Mouse (Mus musculus) adrenal gland, postnatal 4 days (tissue): ENCODE data around the gene Slc38a2. TPM values are rescaled to one million over a fixed set of nuclear protein-coding genes. Genes with fewer than 3 reads are reported as not detected.

ENCODE experiments used
- DNase-seq, 2 experiments: peaks; one replicate each; pipeline ENCODE4 v3.0.0; 2021 to 2022; ENCODE audit warnings: low spot score in 2 of 2, mixed read lengths in 2 of 2
- total RNA-seq, 2 experiments: library from RNA; stranded (reverse); gene quantifications; 2 replicates each; pipeline ENCODE4 v1.2.3; 2021

The Slc38a2 gene
- total RNA-seq, 2 experiments from 2014 or later, result 121 to 123 TPM

- DNase-seq, result no peak
These were observed 25.4 kb downstream of the Slc38a2 start for GRCm38 (mm10) chr15:96674089-96674488.

GRCm38 (mm10) chr15:96669721-96670120, 29.8 kb downstream of the Slc38a2 start:
- no peak for DNase-seq

DNA sequence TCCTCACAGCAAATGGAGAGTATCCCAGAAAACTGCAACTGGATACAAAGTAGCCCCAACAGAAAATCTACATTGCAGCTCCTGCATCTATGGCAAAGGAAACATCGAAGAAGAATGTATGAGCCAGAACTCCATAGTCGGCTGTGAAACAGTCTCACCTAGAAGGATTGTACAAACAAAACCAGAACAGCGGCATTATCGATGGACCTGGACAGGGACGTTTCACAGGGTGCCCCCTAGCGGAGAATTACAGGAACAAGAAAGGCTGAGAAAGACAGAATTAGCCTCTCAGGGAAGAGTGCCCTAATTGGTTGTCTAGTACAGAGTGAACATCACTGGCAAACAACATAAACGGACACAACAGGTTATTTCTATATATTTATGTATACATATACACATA, 32.9 kb downstream of the Slc38a2 start:
- peak in 1 of 2 experiments; percentile 47 for DNase-seq

DNA sequence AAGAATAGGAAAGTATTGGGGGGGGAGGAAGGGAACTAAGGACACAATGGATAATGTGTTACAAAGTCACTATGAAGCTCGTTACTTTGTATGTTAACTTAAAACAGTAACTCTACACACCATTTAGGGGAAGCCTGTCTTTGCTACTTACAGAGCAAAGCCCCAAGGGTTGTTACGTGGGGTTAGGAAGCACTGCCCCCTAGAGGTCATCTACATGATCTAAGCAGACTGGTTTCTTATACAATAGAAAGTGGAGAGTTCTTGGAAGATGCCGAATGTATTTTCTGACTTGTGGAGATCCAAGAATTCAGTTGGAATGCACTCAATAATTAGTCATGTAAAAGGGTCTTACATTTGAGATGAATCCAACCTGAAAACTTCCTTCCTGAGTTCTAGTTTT, 33.6 kb downstream of the Slc38a2 start:
- peak in 1 of 2 experiments; percentile 32 for DNase-seq

- no peak for DNase-seq
These were observed 38.9 kb downstream of the Slc38a2 start for GRCm38 (mm10) chr15:96660590-96661141.

- DNase-seq, result no peak
These were observed 41.3 kb downstream of the Slc38a2 start for GRCm38 (mm10) chr15:96658275-96658602.

- no peak for DNase-seq
These were observed 41.8 kb downstream of the Slc38a2 start for GRCm38 (mm10) chr15:96657576-96658274.

DNA sequence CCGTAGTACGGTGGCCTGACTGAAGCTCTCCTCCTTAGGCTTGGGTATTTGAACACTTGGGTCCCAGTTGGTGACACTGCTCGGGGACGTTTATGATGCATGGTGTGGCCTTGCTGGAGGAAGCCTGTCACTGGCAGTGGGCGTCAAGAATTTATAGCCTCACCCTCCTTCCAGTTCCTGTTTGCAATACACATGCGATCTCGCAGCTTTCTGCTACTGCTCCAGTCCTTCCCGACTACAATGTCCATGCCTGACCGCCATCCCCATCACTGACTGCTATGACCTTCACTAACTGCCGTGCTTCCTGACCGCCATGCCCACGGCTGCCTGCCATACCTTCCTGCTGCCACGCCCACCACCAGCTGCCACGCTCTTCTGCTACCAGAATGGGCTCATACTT, 44.0 kb downstream of the Slc38a2 start:
- no peak for DNase-seq

GRCm38 (mm10) chr15:96654714-96655113, 44.8 kb downstream of the Slc38a2 start:
- no peak for DNase-seq

DNA sequence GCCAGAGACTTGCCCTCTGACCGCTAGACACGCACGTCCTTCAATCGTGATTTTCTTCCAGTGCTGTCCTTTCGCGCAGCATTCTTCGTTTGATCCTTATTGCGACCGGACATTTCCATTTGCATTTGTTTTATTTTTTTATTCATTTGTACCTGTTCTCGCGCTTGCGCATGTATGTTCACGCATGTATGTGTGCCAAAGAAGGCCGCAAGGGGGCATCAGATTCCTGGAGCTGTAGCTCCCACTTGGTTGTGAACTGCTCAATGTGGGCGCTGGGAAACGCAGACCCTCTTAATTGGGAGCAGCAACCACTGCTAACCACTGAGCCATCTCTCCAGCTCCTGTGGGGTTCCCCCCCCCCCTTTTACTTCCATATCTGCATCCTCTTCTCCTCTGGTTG, 46.5 kb downstream of the Slc38a2 start:
- DNase-seq, result no peak

GRCm38 (mm10) chr15:96652531-96652930, 47.0 kb downstream of the Slc38a2 start:
- DNase-seq, result no peak

- no peak for DNase-seq
These were observed 52.2 kb downstream of the Slc38a2 start for GRCm38 (mm10) chr15:96647376-96647775.

- peak in 1 of 2 experiments; percentile 30 for DNase-seq
These were observed 56.8 kb downstream of the Slc38a2 start, which contains the start of gene Slc38a1 for GRCm38 (mm10) chr15:96642436-96643405. Gene Slc38a1 (minus strand): TSS chr15:96642913.

GRCm38 (mm10) chr15:96641821-96642435, 57.6 kb downstream of the Slc38a2 start:
- no peak for DNase-seq

- DNase-seq, result peak; percentile 15 to 37
These were observed 58.3 kb downstream of the Slc38a2 start for GRCm38 (mm10) chr15:96641111-96641820.

DNA sequence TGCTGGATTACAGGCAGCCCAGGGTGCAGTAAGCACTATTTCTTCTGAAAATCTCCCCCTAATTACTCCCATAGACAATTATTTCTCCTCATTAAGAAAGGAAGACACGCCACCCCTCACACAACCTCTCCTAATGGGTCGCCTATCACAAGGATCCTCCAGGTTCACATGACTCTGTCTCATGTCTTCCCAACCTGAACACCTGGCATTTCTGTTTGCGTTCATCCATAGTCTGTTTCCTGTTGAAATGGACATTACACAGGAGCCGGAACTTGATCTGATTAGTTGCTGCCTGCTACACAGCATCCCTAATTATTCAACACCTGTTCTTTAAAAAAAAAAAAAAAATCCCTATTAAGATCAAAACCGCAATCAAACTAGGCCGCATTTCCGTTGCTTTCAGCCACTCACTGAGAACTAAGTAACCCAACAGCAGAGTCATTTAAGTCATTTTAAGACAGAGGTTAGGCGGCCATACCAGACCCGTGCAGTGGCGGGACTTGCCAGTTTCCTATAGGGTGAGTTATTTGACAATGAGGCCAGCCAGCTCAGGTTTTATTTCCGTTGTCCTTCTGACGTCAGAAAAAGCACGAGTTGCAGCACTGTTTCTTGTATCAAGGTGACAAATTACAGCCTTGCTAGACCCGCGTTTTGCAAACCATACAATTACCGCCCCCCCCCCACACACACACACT, 59.1 kb downstream of the Slc38a2 start:
- DNase-seq, result no peak

DNA sequence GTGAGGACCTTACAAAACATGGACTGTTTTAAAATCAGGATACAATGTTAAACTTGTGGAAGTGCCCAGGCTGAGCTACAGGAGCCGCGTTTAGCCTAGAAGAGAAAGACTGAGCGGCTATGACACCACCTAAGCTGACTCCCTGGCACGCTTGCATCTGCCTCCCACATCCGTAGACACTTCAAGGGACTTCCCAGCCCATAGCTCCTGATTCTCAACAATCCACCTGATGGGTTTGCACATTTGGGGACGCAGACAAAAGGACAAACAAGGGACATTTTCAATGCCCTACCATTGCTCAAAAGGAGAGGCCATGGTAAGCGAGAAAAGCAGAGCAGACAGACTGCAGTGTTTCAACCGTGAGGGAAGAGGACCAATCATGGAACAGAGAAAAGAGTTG, 59.9 kb downstream of the Slc38a2 start:
- no peak for DNase-seq

GRCm38 (mm10) chr15:96638656-96639055, 60.9 kb downstream of the Slc38a2 start:
- no peak for DNase-seq

DNA sequence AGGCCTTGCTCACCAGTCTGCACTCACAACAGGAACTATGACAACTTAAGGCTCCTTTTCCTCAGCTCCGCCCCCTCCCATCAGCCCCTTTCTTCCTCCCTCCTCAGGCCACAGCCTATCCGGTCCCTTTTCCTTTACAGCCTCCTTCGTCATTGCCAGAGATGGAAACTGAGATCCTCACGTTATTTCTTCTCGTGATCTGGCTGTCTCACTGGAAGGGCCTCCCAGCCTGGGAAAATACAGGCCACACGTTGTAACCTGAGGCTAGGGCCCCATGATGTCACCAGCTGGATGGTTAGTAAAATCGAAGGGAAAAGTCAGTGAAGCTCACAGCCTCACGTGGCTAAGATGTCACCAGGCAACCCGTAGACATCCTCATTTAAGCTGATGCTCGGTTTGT, 61.4 kb downstream of the Slc38a2 start:
- DNase-seq, result no peak
